Mouse (Mus musculus): Measurements from ENCODE around the gene Fntb. TPM values are rescaled to one million over a fixed set of nuclear protein-coding genes. Genes with fewer than 3 reads are reported as not detected.
A peak's percentile ranks its signal among the peaks of the same experiment; 100 is the strongest.

Gene Fntb
- polyA plus RNA-seq, 1 experiment from 2014 or later = 39.9 TPM

- no peak for DNase-seq
- H3K27ac ChIP-seq (replicated peaks; ENCODE audit: low read depth, low read length) = 0 out of 2 replicates have a peak overlapping the region, but pooled peaks have one; percentile 9
- no peak overlapping the region for H3K9ac ChIP-seq (replicated peaks; ENCODE audit: low read length)
- no peaks in the 10 kb centered on the region for H3K36me3 ChIP-seq (ENCODE audit: control insufficient read depth, insufficient read depth, low read length)
- no peak overlapping the region for H3K4me3 ChIP-seq (replicated peaks; ENCODE audit: low read depth, low read length)
- H3K27me3 ChIP-seq (ENCODE audit: control insufficient read depth, insufficient read depth, low read length) = no peaks in the 10 kb centered on the region
- peaks cover 19% of the 10 kb centered on the region for H3K4me1 ChIP-seq (ENCODE audit: control insufficient read depth, insufficient read depth, low read length)
- ATAC-seq (ENCODE audit: low FRiP score, low TSS enrichment) = no peak
- no peak overlapping the region for H3K4me2 ChIP-seq (ENCODE audit: low read length)
- H3K9me3 ChIP-seq (ENCODE audit: control insufficient read depth, low read length) = no peaks in the 10 kb centered on the region
- WGBS = 47% methylated on average over 4 of the region's 4 CpGs
Observed at GRCm38 (mm10) chr12:76818120-76818519, 52.7 kb downstream of the Fntb start.

- ATAC-seq (ENCODE audit: low FRiP score, low TSS enrichment) = no peak
- WGBS = 92% methylated on average over 9 of the region's 9 CpGs
Observed at GRCm38 (mm10) chr12:76818908-76819307, 53.5 kb downstream of the Fntb start.

GRCm38 (mm10) chr12:76819816-76820215 is 54.4 kb downstream of the Fntb start:
- 66% methylated on average over 6 of the region's 6 CpGs for WGBS
- no peak overlapping the region for H3K9ac ChIP-seq (replicated peaks; ENCODE audit: low read length)
- no peaks in the 10 kb centered on the region for H3K36me3 ChIP-seq (ENCODE audit: control insufficient read depth, insufficient read depth, low read length)
- H3K4me1 ChIP-seq (ENCODE audit: control insufficient read depth, insufficient read depth, low read length) = peaks cover 19% of the 10 kb centered on the region
- no peak overlapping the region for H3K4me3 ChIP-seq (replicated peaks; ENCODE audit: low read depth, low read length)
- H3K27me3 ChIP-seq (ENCODE audit: control insufficient read depth, insufficient read depth, low read length) = peaks cover 8% of the 10 kb centered on the region; the same call in 1 of the 2 replicates
- no peak for DNase-seq
- no peaks in the 10 kb centered on the region for H3K9me3 ChIP-seq (ENCODE audit: control insufficient read depth, low read length)
- no peak overlapping the region for H3K27ac ChIP-seq (replicated peaks; ENCODE audit: low read depth, low read length)
- no peak overlapping the region for H3K4me2 ChIP-seq (ENCODE audit: low read length)
- ATAC-seq (ENCODE audit: low FRiP score, low TSS enrichment) = no peak

More at GRCm38 (mm10) chr12:76818908-76819307, 53.5 kb downstream of the Fntb start:
- H3K4me2 ChIP-seq (ENCODE audit: low read length) = no peak overlapping the region
- no peaks in the 10 kb centered on the region for H3K27me3 ChIP-seq (ENCODE audit: control insufficient read depth, insufficient read depth, low read length)
- no peak for DNase-seq
- no peak overlapping the region for H3K9ac ChIP-seq (replicated peaks; ENCODE audit: low read length)
- H3K9me3 ChIP-seq (ENCODE audit: control insufficient read depth, low read length) = no peaks in the 10 kb centered on the region
- no peak overlapping the region for H3K4me3 ChIP-seq (replicated peaks; ENCODE audit: low read depth, low read length)
- H3K4me1 ChIP-seq (ENCODE audit: control insufficient read depth, insufficient read depth, low read length) = peaks cover 19% of the 10 kb centered on the region
- no peaks in the 10 kb centered on the region for H3K36me3 ChIP-seq (ENCODE audit: control insufficient read depth, insufficient read depth, low read length)
- H3K27ac ChIP-seq (replicated peaks; ENCODE audit: low read depth, low read length) = no peak overlapping the region

- ATAC-seq (ENCODE audit: low FRiP score, low TSS enrichment) = no peak
- no peak for DNase-seq
- H3K27me3 ChIP-seq (ENCODE audit: control insufficient read depth, insufficient read depth, low read length) = peaks cover 11% of the 10 kb centered on the region; the same call in 1 of the 2 replicates
- H3K4me2 ChIP-seq (ENCODE audit: low read length) = peak overlapping the region; percentile 75
- no peak overlapping the region for H3K4me3 ChIP-seq (replicated peaks; ENCODE audit: low read depth, low read length)
- WGBS = 39% methylated on average over 4 of the region's 4 CpGs
- no peak overlapping the region for H3K9ac ChIP-seq (replicated peaks; ENCODE audit: low read length)
- H3K36me3 ChIP-seq (ENCODE audit: control insufficient read depth, insufficient read depth, low read length) = no peaks in the 10 kb centered on the region
- H3K4me1 ChIP-seq (ENCODE audit: control insufficient read depth, insufficient read depth, low read length) = peaks cover 19% of the 10 kb centered on the region
- no peak overlapping the region for H3K27ac ChIP-seq (replicated peaks; ENCODE audit: low read depth, low read length)
- H3K9me3 ChIP-seq (ENCODE audit: control insufficient read depth, low read length) = no peaks in the 10 kb centered on the region
Observed at GRCm38 (mm10) chr12:76820615-76821014, 55.2 kb downstream of the Fntb start.

GRCm38 (mm10) chr12:76822002-76822650 is 56.7 kb downstream of the Fntb start:
- peaks cover 11% of the 10 kb centered on the region; the same call in 1 of the 2 replicates for H3K27me3 ChIP-seq (ENCODE audit: control insufficient read depth, insufficient read depth, low read length)
- peak; percentile 84 for ATAC-seq (ENCODE audit: low FRiP score, low TSS enrichment)
- H3K4me2 ChIP-seq (ENCODE audit: low read length) = peak overlapping the region; percentile 75
- H3K36me3 ChIP-seq (ENCODE audit: control insufficient read depth, insufficient read depth, low read length) = no peaks in the 10 kb centered on the region
- 1% methylated on average over 53 of the region's 66 CpGs for WGBS
- peak; percentile 82 for DNase-seq
- H3K4me1 ChIP-seq (ENCODE audit: control insufficient read depth, insufficient read depth, low read length) = peaks cover 19% of the 10 kb centered on the region
- peak overlapping the region; percentile 95 for H3K9ac ChIP-seq (replicated peaks; ENCODE audit: low read length)
- H3K4me3 ChIP-seq (replicated peaks; ENCODE audit: low read depth, low read length) = peak overlapping the region; percentile 71
- peak overlapping the region; percentile 85 for H3K27ac ChIP-seq (replicated peaks; ENCODE audit: low read depth, low read length)
- no peaks in the 10 kb centered on the region for H3K9me3 ChIP-seq (ENCODE audit: control insufficient read depth, low read length)

GRCm38 (mm10) chr12:76822651-76823041 is 57.3 kb downstream of the Fntb start, which contains the start of gene Rab15:
Gene Rab15, minus strand, starts transcription at chr12:76822908.
- no peak; the same call in 1 of the 2 replicates for ATAC-seq (ENCODE audit: low FRiP score, low TSS enrichment)
- Histone ChIP-seq H3K36me3 (ENCODE audit: control insufficient read depth, insufficient read depth, low read length) (no peaks in the 10 kb centered on the region), H3K4me3 (replicated peaks; ENCODE audit: low read depth, low read length) (peak within 1 kb of the TSS; percentile 71), H3K27ac (replicated peaks; ENCODE audit: low read depth, low read length) (peak within 1 kb of the TSS; percentile 85), H3K9me3 (ENCODE audit: control insufficient read depth, low read length) (no peaks in the 10 kb centered on the region), H3K4me1 (ENCODE audit: control insufficient read depth, insufficient read depth, low read length) (peaks cover 19% of the 10 kb centered on the region), H3K27me3 (ENCODE audit: control insufficient read depth, insufficient read depth, low read length) (peaks cover 11% of the 10 kb centered on the region; the same call in 1 of the 2 replicates), H3K9ac (replicated peaks; ENCODE audit: low read length) (peak within 1 kb of the TSS; percentile 95), H3K4me2 (ENCODE audit: low read length) (peak within 1 kb of the TSS; percentile 75)
- no peak for DNase-seq
- 2% methylated on average over 14 of the region's 17 CpGs for WGBS

GRCm38 (mm10) chr12:76825283-76825682 is 59.9 kb downstream of the Fntb start:
- H3K9me3 ChIP-seq (ENCODE audit: control insufficient read depth, low read length) = no peaks in the 10 kb centered on the region
- ATAC-seq (ENCODE audit: low FRiP score, low TSS enrichment) (no peak), DNase-seq (no peak)
- no peak overlapping the region for H3K4me3 ChIP-seq (replicated peaks; ENCODE audit: low read depth, low read length)
- peaks cover 16% of the 10 kb centered on the region for H3K4me1 ChIP-seq (ENCODE audit: control insufficient read depth, insufficient read depth, low read length)
- H3K27me3 ChIP-seq (ENCODE audit: control insufficient read depth, insufficient read depth, low read length) = peaks cover 11% of the 10 kb centered on the region; the same call in 1 of the 2 replicates
- WGBS = 64% methylated on average over 4 of the region's 4 CpGs
- no peak overlapping the region for H3K4me2 ChIP-seq (ENCODE audit: low read length)
- H3K27ac ChIP-seq (replicated peaks; ENCODE audit: low read depth, low read length) = no peak overlapping the region
- no peaks in the 10 kb centered on the region for H3K36me3 ChIP-seq (ENCODE audit: control insufficient read depth, insufficient read depth, low read length)
- H3K9ac ChIP-seq (replicated peaks; ENCODE audit: low read length) = no peak overlapping the region

- H3K4me3 ChIP-seq (replicated peaks; ENCODE audit: low read depth, low read length) = no peak overlapping the region
- no peaks in the 10 kb centered on the region for H3K27me3 ChIP-seq (ENCODE audit: control insufficient read depth, insufficient read depth, low read length)
- WGBS = 6% methylated on average over 3 of the region's 3 CpGs
- DNase-seq (peak; percentile 76), ATAC-seq (ENCODE audit: low FRiP score, low TSS enrichment) (no peak)
- no peak overlapping the region for H3K27ac ChIP-seq (replicated peaks; ENCODE audit: low read depth, low read length)
- H3K4me2 ChIP-seq (ENCODE audit: low read length) = no peak overlapping the region
- no peaks in the 10 kb centered on the region for H3K4me1 ChIP-seq (ENCODE audit: control insufficient read depth, insufficient read depth, low read length)
- H3K9me3 ChIP-seq (ENCODE audit: control insufficient read depth, low read length) = no peaks in the 10 kb centered on the region
- H3K9ac ChIP-seq (replicated peaks; ENCODE audit: low read length) = no peak overlapping the region
- no peaks in the 10 kb centered on the region for H3K36me3 ChIP-seq (ENCODE audit: control insufficient read depth, insufficient read depth, low read length)
Observed at GRCm38 (mm10) chr12:76832704-76833103, 67.3 kb downstream of the Fntb start.

Data from midbrain, embryonic 14.5 days (tissue).